Mouse (Mus musculus): ENCODE results near the gene Neil1. TPM values are rescaled to one million over a fixed set of nuclear protein-coding genes. Genes with fewer than 3 reads are reported as not detected.
A peak's percentile ranks its signal among the peaks of the same experiment; 100 is the strongest.

Neil1 gene
- polyA plus RNA-seq, 1 experiment from 2014 or later: 5.7 TPM

GRCm38 (mm10) chr9:57137777-57138176, 10.3 kb downstream of the Neil1 start:
- no peak for ATAC-seq (replicated peaks; ENCODE audit: insufficient number of reproducible peaks, insufficient read depth, low FRiP score, low read depth)
- Histone ChIP-seq H3K4me1 (replicated peaks) (peaks cover 5% of the 10 kb centered on the region), H3K9ac (no peak overlapping the region), H3K4me2 (no peak overlapping the region), H3K27me3 (no peaks in the 10 kb centered on the region), H3K4me3 (no peak overlapping the region), H3K36me3 (peaks cover 60% of the 10 kb centered on the region), H3K9me3 (replicated peaks) (no peaks in the 10 kb centered on the region), H3K27ac (no peak overlapping the region)
- WGBS: 88% methylated on average over 9 of the region's 9 CpGs

- H3K9ac ChIP-seq: no peak overlapping the region
- no peaks in the 10 kb centered on the region for H3K9me3 ChIP-seq (replicated peaks)
- WGBS: 84% methylated on average over 6 of the region's 6 CpGs
- no peak overlapping the region for H3K4me2 ChIP-seq
- no peak overlapping the region for H3K27ac ChIP-seq
- H3K36me3 ChIP-seq: peaks cover 60% of the 10 kb centered on the region
- H3K4me1 ChIP-seq (replicated peaks): peaks cover 2% of the 10 kb centered on the region
- no peak overlapping the region for H3K4me3 ChIP-seq
- ATAC-seq (replicated peaks; ENCODE audit: insufficient number of reproducible peaks, insufficient read depth, low FRiP score, low read depth): no peak
- H3K27me3 ChIP-seq: no peaks in the 10 kb centered on the region
Measured at GRCm38 (mm10) chr9:57137246-57137645, 10.9 kb downstream of the Neil1 start.

GRCm38 (mm10) chr9:57130577-57131433, 17.3 kb downstream of the Neil1 start, which contains the start of gene Man2c1:
Man2c1 (plus strand) TSS chr9:57130690.
- H3K27me3 ChIP-seq: no peaks in the 10 kb centered on the region
- peak; percentile 92 for ATAC-seq (replicated peaks; ENCODE audit: insufficient number of reproducible peaks, insufficient read depth, low FRiP score, low read depth)
- peak within 1 kb of the TSS; percentile 98 for H3K27ac ChIP-seq
- H3K4me3 ChIP-seq: peak within 1 kb of the TSS; percentile 74
- H3K9me3 ChIP-seq (replicated peaks): no peaks in the 10 kb centered on the region
- H3K4me2 ChIP-seq: peak within 1 kb of the TSS; percentile 85
- under 1% methylated on average over 58 of the region's 58 CpGs for WGBS
- peaks cover 31% of the 10 kb centered on the region for H3K36me3 ChIP-seq
- peak within 1 kb of the TSS; percentile 79 for H3K9ac ChIP-seq
- peaks cover 16% of the 10 kb centered on the region for H3K4me1 ChIP-seq (replicated peaks)

- Histone ChIP-seq H3K4me1 (replicated peaks) (peaks cover 16% of the 10 kb centered on the region), H3K9ac (peak overlapping the region; percentile 79; the same call in 1 of the 2 replicates), H3K9me3 (replicated peaks) (no peaks in the 10 kb centered on the region)
Measured at GRCm38 (mm10) chr9:57129641-57130040, 18.5 kb downstream of the Neil1 start.

GRCm38 (mm10) chr9:57117261-57117755, 30.8 kb downstream of the Neil1 start:
- Histone ChIP-seq H3K9ac (no peak overlapping the region), H3K4me1 (replicated peaks) (no peaks in the 10 kb centered on the region), H3K27me3 (no peaks in the 10 kb centered on the region), H3K36me3 (peaks cover 84% of the 10 kb centered on the region), H3K9me3 (replicated peaks) (no peaks in the 10 kb centered on the region), H3K4me3 (no peak overlapping the region), H3K4me2 (no peak overlapping the region), H3K27ac (no peak overlapping the region)
- 91% methylated on average over 13 of the region's 13 CpGs for WGBS
- ATAC-seq (replicated peaks; ENCODE audit: insufficient number of reproducible peaks, insufficient read depth, low FRiP score, low read depth): no peak

More at GRCm38 (mm10) chr9:57129641-57130040, 18.5 kb downstream of the Neil1 start:
- ATAC-seq (replicated peaks; ENCODE audit: insufficient number of reproducible peaks, insufficient read depth, low FRiP score, low read depth): no peak
- Histone ChIP-seq H3K36me3 (peaks cover 37% of the 10 kb centered on the region), H3K27me3 (no peaks in the 10 kb centered on the region), H3K4me2 (peak overlapping the region; percentile 85), H3K27ac (no peak overlapping the region), H3K4me3 (peak overlapping the region; percentile 74)

Other genes starting within 250 kb of the Neil1 start
- gene Snx33, start 219.9 kb downstream of the Neil1 start, polyA plus RNA-seq (2015; fragmentation: Nextera tagmentation; extraction: Ambion mirVana): 7.0 and 9.5 TPM in 2 replicates
- gene Imp3, start 210.8 kb downstream of the Neil1 start, polyA plus RNA-seq (2015; fragmentation: Nextera tagmentation; extraction: Ambion mirVana): 61.4 and 63.4 TPM in 2 replicates
- gene Snupn, start 197.4 kb downstream of the Neil1 start, polyA plus RNA-seq (2015; fragmentation: Nextera tagmentation; extraction: Ambion mirVana): 14.4 and 17.9 TPM in 2 replicates
- 13.4 and 17.1 TPM in 2 replicates for gene Ptpn9, start 153.4 kb downstream of the Neil1 start, polyA plus RNA-seq (2015; fragmentation: Nextera tagmentation; extraction: Ambion mirVana)
- 15.7 and 24.4 TPM in 2 replicates for gene Sin3a, start 76.3 kb downstream of the Neil1 start, polyA plus RNA-seq (2015; fragmentation: Nextera tagmentation; extraction: Ambion mirVana)
- gene Man2c1, start 17.6 kb downstream of the Neil1 start, polyA plus RNA-seq (2015; fragmentation: Nextera tagmentation; extraction: Ambion mirVana): 45.6 and 65.5 TPM in 2 replicates
- gene Commd4, start 10.0 kb upstream of the Neil1 start, polyA plus RNA-seq (2015; fragmentation: Nextera tagmentation; extraction: Ambion mirVana): 57.7 and 73.4 TPM in 2 replicates
- gene Trcg1, start 88.3 kb upstream of the Neil1 start, polyA plus RNA-seq (2015; fragmentation: Nextera tagmentation; extraction: Ambion mirVana): not detected in 2 replicates
- gene 1700017B05Rik, start 114.3 kb upstream of the Neil1 start, polyA plus RNA-seq (2015; fragmentation: Nextera tagmentation; extraction: Ambion mirVana): 9.1 and 13.9 TPM in 2 replicates

Measured in heart, embryonic 15.5 days (tissue).